Mouse (Mus musculus): ENCODE measurements at regions not wholly inside any gene's neighbourhood (a gene's known extent, or its start where the extent isn't known, plus 50 kb on each side); places are given as distances from the start of the nearest gene placed in this dataset.
"Not testable (repeated sequence)": the region's sequence is repeated elsewhere in the genome, so short reads cannot be mapped to it uniquely, and the experiment has no call there.

- ATAC-seq (replicated peaks; ENCODE audit: poor library complexity, severe bottlenecking) = no peak
These were observed 397.7 kb downstream of the Isl1 start for GRCm38 (mm10) chr13:115911524-115912459.

- no peak for ATAC-seq (replicated peaks; ENCODE audit: poor library complexity, severe bottlenecking)
These were observed 398.5 kb downstream of the Isl1 start for GRCm38 (mm10) chr13:115910866-115911449.

DNA sequence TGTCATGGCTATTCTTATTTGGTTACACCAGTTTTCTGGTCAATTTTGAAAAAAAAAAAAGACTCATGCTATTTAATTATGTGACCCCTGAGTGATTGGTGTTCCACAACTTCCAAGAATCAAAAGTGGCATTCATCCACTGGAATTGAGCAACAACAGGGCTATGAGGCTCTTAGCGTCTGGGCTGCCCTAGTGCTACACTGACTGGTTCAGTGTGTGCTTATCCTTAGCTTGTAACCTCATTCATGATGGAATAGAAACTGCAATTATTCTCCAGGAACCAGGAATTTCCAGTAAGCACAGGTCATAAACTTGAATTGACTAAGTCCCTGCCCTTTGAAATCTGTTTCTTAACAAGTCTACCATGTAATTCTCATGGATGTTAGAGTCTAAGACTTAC lies 428.9 kb downstream of the Isl1 start:
- no peak for ATAC-seq (replicated peaks; ENCODE audit: poor library complexity, severe bottlenecking)

- ATAC-seq (replicated peaks; ENCODE audit: poor library complexity, severe bottlenecking) = no peak
These were observed 449.0 kb downstream of the Isl1 start for GRCm38 (mm10) chr13:115860480-115860879.

GRCm38 (mm10) chr13:115856632-115857031 lies 452.9 kb downstream of the Isl1 start:
- no peak for ATAC-seq (replicated peaks; ENCODE audit: poor library complexity, severe bottlenecking)

- no peak for ATAC-seq (replicated peaks; ENCODE audit: poor library complexity, severe bottlenecking)
These were observed 456.7 kb downstream of the Isl1 start for GRCm38 (mm10) chr13:115852689-115853356.

DNA sequence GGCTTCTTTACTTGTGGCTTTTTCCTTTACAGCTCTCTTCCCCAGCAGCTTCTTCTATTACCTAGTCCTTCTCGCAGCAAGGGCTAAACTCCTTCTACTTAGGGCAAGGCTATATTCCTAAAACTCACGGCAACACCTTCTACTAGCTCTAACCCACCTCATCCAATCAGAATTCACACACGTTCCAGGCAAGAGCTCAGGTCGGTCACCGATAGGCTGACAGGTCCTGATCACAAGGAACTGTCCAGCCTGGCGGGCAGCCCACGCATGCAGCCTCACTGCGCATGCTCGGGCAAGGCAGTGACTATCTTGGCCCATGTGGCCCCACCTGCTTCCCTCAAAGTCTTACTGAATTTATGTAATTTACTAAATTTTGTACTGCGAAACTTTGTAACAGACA lies 466.4 kb downstream of the Isl1 start:
- ATAC-seq (replicated peaks; ENCODE audit: poor library complexity, severe bottlenecking) = no peak

- ATAC-seq (replicated peaks; ENCODE audit: poor library complexity, severe bottlenecking) = no peak
These were observed 473.2 kb downstream of the Isl1 start for GRCm38 (mm10) chr13:115836203-115836768.

GRCm38 (mm10) chr13:115825191-115825590 lies 484.3 kb downstream of the Isl1 start:
- ATAC-seq (replicated peaks; ENCODE audit: poor library complexity, severe bottlenecking) = no peak

- no peak for ATAC-seq (replicated peaks; ENCODE audit: poor library complexity, severe bottlenecking)
These were observed 487.0 kb downstream of the Isl1 start for GRCm38 (mm10) chr13:115822527-115822926.

DNA sequence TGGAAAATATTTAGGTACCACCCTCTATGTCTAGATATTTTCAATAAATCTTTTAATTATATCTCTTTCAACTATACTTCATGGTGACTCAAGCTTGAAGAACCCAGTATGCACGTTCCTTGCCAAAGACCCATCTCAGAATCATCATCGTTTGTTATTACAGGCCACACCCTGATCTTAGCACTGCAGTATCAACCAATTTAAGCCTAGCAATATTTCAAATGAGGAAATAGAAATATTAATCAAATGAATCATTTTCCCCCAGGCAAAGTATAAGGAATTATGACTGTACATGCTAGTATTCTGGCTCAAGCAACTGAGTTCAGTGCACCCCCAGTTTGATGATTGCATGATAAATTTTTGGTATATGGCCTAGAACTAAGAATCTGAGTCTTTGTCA lies 495.3 kb downstream of the Isl1 start:
- ATAC-seq (replicated peaks; ENCODE audit: poor library complexity, severe bottlenecking) = no peak

DNA sequence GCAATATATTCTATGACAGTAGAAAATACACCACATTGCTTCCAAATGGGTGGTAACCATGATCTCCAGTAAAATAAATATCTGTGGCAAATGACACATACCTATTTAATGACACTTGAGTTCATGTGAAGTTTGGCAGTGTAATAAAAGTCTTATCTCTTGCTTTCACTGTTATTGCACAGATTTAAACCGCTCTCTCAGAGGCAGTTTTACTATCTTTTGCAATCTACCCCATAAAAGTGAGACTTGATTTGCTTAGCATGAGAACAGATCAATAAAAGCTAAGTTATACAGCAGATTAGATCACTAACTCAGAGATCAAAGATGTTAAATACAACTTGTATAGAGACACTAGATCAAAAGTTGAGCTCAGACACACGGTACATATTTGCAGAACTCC lies 510.2 kb downstream of the Isl1 start:
- no peak for ATAC-seq (replicated peaks; ENCODE audit: poor library complexity, severe bottlenecking)

DNA sequence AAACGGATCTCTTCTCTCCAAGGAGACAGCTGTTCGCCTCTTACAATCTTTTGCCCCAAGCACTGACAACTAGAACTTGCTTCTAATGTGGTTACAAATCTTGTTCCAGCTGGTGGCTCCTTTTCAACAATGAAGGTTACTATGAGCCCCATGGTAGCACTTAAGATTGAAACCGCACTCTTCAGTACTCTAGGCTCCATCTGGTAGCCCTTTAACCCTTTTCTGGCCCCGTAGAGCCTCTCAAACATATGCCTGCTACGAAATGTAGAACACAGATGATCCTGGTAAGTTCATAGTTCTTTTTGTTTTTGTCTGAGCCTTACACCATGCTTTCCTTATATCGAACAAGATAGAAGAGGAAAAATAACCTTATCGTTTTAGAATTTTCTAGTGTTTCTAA lies 558.2 kb downstream of the Isl1 start:
- ATAC-seq (replicated peaks; ENCODE audit: poor library complexity, severe bottlenecking) = no peak

DNA sequence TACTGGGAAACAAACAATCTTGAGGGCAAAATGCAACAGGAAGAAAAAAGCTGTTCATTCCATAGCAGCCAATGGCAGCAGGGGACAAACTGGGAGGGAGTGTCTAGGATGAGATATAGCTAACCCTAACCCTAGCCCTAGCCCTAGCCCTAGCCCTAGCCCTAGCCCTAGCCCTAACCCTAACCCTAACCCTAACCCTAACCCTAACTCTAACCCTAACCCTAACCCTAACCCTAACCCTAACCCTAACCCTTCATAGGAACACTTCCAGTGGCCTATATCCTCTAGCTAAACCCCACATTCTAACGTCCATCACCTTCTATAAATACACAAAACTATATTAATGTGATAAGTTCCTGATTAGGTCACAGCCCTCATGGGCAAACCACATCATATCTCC lies 567.4 kb downstream of the Isl1 start:
- ATAC-seq (replicated peaks; ENCODE audit: poor library complexity, severe bottlenecking) = not testable (repeated sequence)

GRCm38 (mm10) chr13:115727986-115728385 lies 581.5 kb downstream of the Isl1 start:
- no peak for ATAC-seq (replicated peaks; ENCODE audit: poor library complexity, severe bottlenecking)

- ATAC-seq (replicated peaks; ENCODE audit: poor library complexity, severe bottlenecking) = no peak
These were observed 584.0 kb downstream of the Isl1 start for GRCm38 (mm10) chr13:115725356-115725952.

GRCm38 (mm10) chr13:115719276-115719675 lies 590.2 kb downstream of the Isl1 start:
- ATAC-seq (replicated peaks; ENCODE audit: poor library complexity, severe bottlenecking) = no peak

DNA sequence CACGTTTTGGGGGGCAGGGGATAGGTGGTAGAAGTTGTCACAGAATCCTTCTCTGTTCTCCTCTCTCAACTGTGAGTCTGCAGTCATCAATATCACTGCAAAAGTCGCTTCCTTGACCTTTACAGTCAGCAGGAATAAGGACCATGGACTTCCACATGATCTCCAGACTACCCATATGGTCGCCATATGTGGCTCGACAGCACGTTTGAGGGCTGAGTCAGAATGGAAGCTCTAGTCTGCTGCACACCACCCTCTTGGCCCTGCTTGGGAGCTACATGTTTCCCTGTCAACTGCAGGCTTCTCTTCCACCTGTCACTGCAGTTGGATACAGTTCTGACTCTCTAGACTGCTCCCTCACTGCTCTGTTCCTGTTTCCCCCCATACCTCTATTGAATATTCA lies 590.6 kb downstream of the Isl1 start:
- ATAC-seq (replicated peaks; ENCODE audit: poor library complexity, severe bottlenecking) = no peak

- no peak for ATAC-seq (replicated peaks; ENCODE audit: poor library complexity, severe bottlenecking)
These were observed 594.4 kb upstream of the Itga1 start for GRCm38 (mm10) chr13:115696197-115696596.

GRCm38 (mm10) chr13:115687426-115687825 lies 585.7 kb upstream of the Itga1 start:
- ATAC-seq (replicated peaks; ENCODE audit: poor library complexity, severe bottlenecking) = no peak

- ATAC-seq (replicated peaks; ENCODE audit: poor library complexity, severe bottlenecking) = no peak
These were observed 577.8 kb upstream of the Itga1 start for GRCm38 (mm10) chr13:115679591-115679990.

All from granulocyte monocyte progenitor cell, adult 5-6 weeks (primary cell).